Mouse (Mus musculus) MEL (cell line): ENCODE results near the gene Lrrc4. TPM values are rescaled to one million over a fixed set of nuclear protein-coding genes. Genes with fewer than 3 reads are reported as not detected.

Experiments used
- DNase-seq: peaks from one replicate; pipeline ENCODE4 v3.0.0; 2011; ENCODE audit warnings: low read depth, low spot score
- H3K27ac ChIP-seq: 2 replicates; pipeline ENCODE4 v1.5.1; 2012; ENCODE audit warnings: low read depth, mild to moderate bottlenecking, control low read depth, low read length, moderate library complexity; ENCODE audit not compliant: control insufficient read depth
- H3K27me3 ChIP-seq, 2 experiments: fragments of 150-350 bp in 1 of 2; sonication (generic) in 1 of 2; 2 replicates each; pipeline ENCODE4 v1.6.1; 2012; ENCODE audit warnings: low read length in 2 of 2, mild to moderate bottlenecking in 2 of 2, improper control_type of control experiment in 1 of 2, moderate library complexity in 1 of 2; ENCODE audit not compliant: insufficient read depth in 2 of 2, control insufficient read depth in 1 of 2
- H3K36me3 ChIP-seq, 2 experiments: 2 replicates each; pipeline ENCODE4 v1.6.1; 2012 to 2014; ENCODE audit warnings: low read length in 2 of 2, improper control_type of control experiment in 1 of 2, inconsistent platforms in 1 of 2, mild to moderate bottlenecking in 1 of 2; ENCODE audit not compliant: insufficient read depth in 2 of 2, control insufficient read depth in 1 of 2
- H3K4me1 ChIP-seq, 2 experiments: fragments of 150-350 bp in 1 of 2; sonication (generic) in 1 of 2; 2 replicates each; pipeline ENCODE4 v1.6.1; 2012; ENCODE audit warnings: low read length in 2 of 2, improper control_type of control experiment in 1 of 2, mild to moderate bottlenecking in 1 of 2; ENCODE audit not compliant: insufficient read depth in 2 of 2, control insufficient read depth in 1 of 2
- H3K4me3 ChIP-seq, 2 experiments: fragments of 150-350 bp in 1 of 2; sonication (generic) in 1 of 2; 2 replicates each; pipeline ENCODE4 v1.5.1; 2012; ENCODE audit warnings: low read depth in 2 of 2, low read length in 2 of 2, mild to moderate bottlenecking in 2 of 2, moderate library complexity in 2 of 2, control low read depth in 1 of 2, improper control_type of control experiment in 1 of 2; ENCODE audit not compliant: control insufficient read depth in 1 of 2, insufficient read depth in 1 of 2
- H3K79me2 ChIP-seq: 2 replicates; pipeline ENCODE4 v1.6.1; 2012; ENCODE audit warnings: mild to moderate bottlenecking, low read length, moderate library complexity; ENCODE audit not compliant: control insufficient read depth, poor library complexity, insufficient read depth
- H3K9ac ChIP-seq: 2 replicates; pipeline ENCODE4 v1.6.1; 2012; ENCODE audit warnings: low read depth, mild to moderate bottlenecking, control low read depth, low read length, moderate library complexity; ENCODE audit not compliant: control insufficient read depth, poor library complexity, severe bottlenecking
- H3K9me3 ChIP-seq: fragments of 150-350 bp; sonication (generic); replicated peaks from 2 replicates; pipeline ENCODE4 v1.6.1; 2012; ENCODE audit warnings: mild to moderate bottlenecking, low read length, improper control_type of control experiment, moderate library complexity; ENCODE audit not compliant: insufficient read depth
- CHD1 ChIP-seq: IDR thresholded peaks from 2 replicates; pipeline ENCODE4 v1.6.1; 2012; ENCODE audit warnings: low read depth, mild to moderate bottlenecking, inconsistent platforms, low read length, improper control_type of control experiment
- CHD2 ChIP-seq: IDR thresholded peaks from 2 replicates; pipeline ENCODE4 v1.6.1; 2011; ENCODE audit warnings: low read length, improper control_type of control experiment
- E2F4 ChIP-seq: IDR thresholded peaks from 2 replicates; pipeline ENCODE4 v1.6.1; 2011; ENCODE audit warnings: low read depth, low read length, improper control_type of control experiment, borderline replicate concordance
- ELF1 ChIP-seq: IDR thresholded peaks from 2 replicates; pipeline ENCODE4 v1.6.1; 2014; ENCODE audit warnings: low read depth, mild to moderate bottlenecking, inconsistent platforms, low read length, improper control_type of control experiment, moderate library complexity
- ETS1 ChIP-seq: IDR thresholded peaks from 2 replicates; pipeline ENCODE4 v1.6.1; 2012; ENCODE audit warnings: low read depth, mild to moderate bottlenecking, inconsistent platforms, low read length, improper control_type of control experiment, moderate library complexity
- GABPA ChIP-seq: IDR thresholded peaks from 2 replicates; pipeline ENCODE4 v1.6.1; 2012; ENCODE audit warnings: low read depth, mild to moderate bottlenecking, inconsistent platforms, low read length, improper control_type of control experiment, moderate library complexity
- JUND ChIP-seq: IDR thresholded peaks from 2 replicates; pipeline ENCODE4 v1.6.1; 2011; ENCODE audit warnings: low read depth, mild to moderate bottlenecking, improper control_type of control experiment, low read length
- MXI1 ChIP-seq: IDR thresholded peaks from 2 replicates; pipeline ENCODE4 v1.6.1; 2011; ENCODE audit warnings: mild to moderate bottlenecking, low read depth, low read length, improper control_type of control experiment
- MYB ChIP-seq: IDR thresholded peaks from 2 replicates; pipeline ENCODE4 v1.6.1; 2011; ENCODE audit warnings: mild to moderate bottlenecking, low read depth, low read length, improper control_type of control experiment
- NELFE ChIP-seq: IDR thresholded peaks from 2 replicates; pipeline ENCODE4 v1.6.1; 2011; ENCODE audit warnings: low read depth, low read length, improper control_type of control experiment
- POLR2AphosphoS2 ChIP-seq: IDR thresholded peaks from 2 replicates; pipeline ENCODE4 v1.6.1; 2011; ENCODE audit warnings: low read length, improper control_type of control experiment
- RAD21 ChIP-seq: IDR thresholded peaks from 2 replicates; pipeline ENCODE4 v1.6.1; 2011; ENCODE audit warnings: mild to moderate bottlenecking, low read depth, low read length, improper control_type of control experiment
- RCOR1 ChIP-seq: IDR thresholded peaks from 2 replicates; pipeline ENCODE4 v1.6.1; 2012; ENCODE audit warnings: low read depth, mild to moderate bottlenecking, inconsistent platforms, low read length, improper control_type of control experiment
- SMC3 ChIP-seq: IDR thresholded peaks from 2 replicates; pipeline ENCODE4 v1.6.1; 2011; ENCODE audit warnings: low read depth, low read length, improper control_type of control experiment
- TAL1 ChIP-seq: IDR thresholded peaks from 2 replicates; pipeline ENCODE4 v1.6.1; 2012; ENCODE audit warnings: mild to moderate bottlenecking, inconsistent platforms, low read length, moderate library complexity, mixed read lengths
- TBP ChIP-seq: IDR thresholded peaks from 2 replicates; pipeline ENCODE4 v1.8.0; 2011; ENCODE audit warnings: low read depth, low read length, improper control_type of control experiment
- TCF12 ChIP-seq: IDR thresholded peaks from 2 replicates; pipeline ENCODE4 v1.6.1; 2014; ENCODE audit warnings: low read depth, mild to moderate bottlenecking, inconsistent platforms, low read length, improper control_type of control experiment, moderate library complexity
- UBTF ChIP-seq: IDR thresholded peaks from 2 replicates; pipeline ENCODE4 v1.6.1; 2012; ENCODE audit warnings: low read depth, mild to moderate bottlenecking, inconsistent platforms, low read length, improper control_type of control experiment, moderate library complexity, borderline replicate concordance; ENCODE audit not compliant: insufficient read depth
- USF1 ChIP-seq: IDR thresholded peaks from 2 replicates; pipeline ENCODE4 v1.6.1; 2014; ENCODE audit warnings: low read depth, mild to moderate bottlenecking, inconsistent platforms, low read length, improper control_type of control experiment, moderate library complexity
- ZC3H11A ChIP-seq: IDR thresholded peaks from 2 replicates; pipeline ENCODE4 v1.6.1; 2012; ENCODE audit warnings: low read depth, mild to moderate bottlenecking, inconsistent platforms, low read length, improper control_type of control experiment
- ZKSCAN1 ChIP-seq: IDR thresholded peaks from 2 replicates; pipeline ENCODE4 v1.6.1; 2012; ENCODE audit warnings: low read depth, mild to moderate bottlenecking, inconsistent platforms, low read length, improper control_type of control experiment, moderate library complexity
- polyA plus RNA-seq, 2 experiments: library from polyadenylated mRNA; stranded (reverse) in 1 of 2; unstranded in 1 of 2; fragments of >175 nt in 1 of 2; fragments of >200 nt in 1 of 2; gene quantifications; 2 replicates each; pipeline versions ENCODE4 v1.2.1 to v1.2.4; 2012; ENCODE audit warnings: low replicate concordance in 2 of 2, low read depth in 1 of 2; ENCODE audit not compliant: insufficient read length in 2 of 2, insufficient read depth in 1 of 2, missing spikeins in 1 of 2
- total RNA-seq: library from RNA; depleted of rRNA; stranded (reverse); fragments of 300-350 nt; gene quantifications from 2 replicates; pipeline ENCODE4 v1.2.3, GENCODE M21; 2012

The Lrrc4 gene
- total and polyA plus RNA-seq, 3 experiments: 0.07 to 0.12 TPM; not detected in 1

DNA sequence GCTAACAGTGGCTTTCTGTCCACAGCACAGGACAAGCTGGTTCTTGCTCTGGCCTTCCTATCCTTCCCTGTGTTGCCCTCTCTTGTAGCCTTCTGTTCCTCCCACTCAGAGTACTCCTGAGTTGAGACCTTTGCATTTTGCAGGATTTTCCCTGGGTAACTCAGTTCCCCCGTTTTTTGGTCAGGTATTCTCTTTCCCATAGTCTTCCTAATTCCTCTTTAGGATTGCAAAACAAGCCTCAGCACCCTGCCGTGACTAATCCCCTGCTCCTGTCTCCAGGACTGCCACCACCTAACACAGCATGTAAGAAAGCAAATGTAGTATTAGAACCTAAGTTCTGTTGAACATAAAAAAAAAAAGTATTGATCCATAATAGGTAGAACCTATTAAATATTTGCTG, 60.2 kb downstream of the Lrrc4 start:
- DNase-seq: no peak
- H3K4me1 ChIP-seq: peaks cover 0 to 2% of the 10 kb centered on the region in 2 experiments; a peak in 1 of 4 replicates
- no peaks in the 10 kb centered on the region for H3K9me3 ChIP-seq
- H3K27ac ChIP-seq: no peak overlapping the region
- no peak for TF ChIP-seq USF1
- TF ChIP-seq NELFE: no peak
- TF ChIP-seq ETS1: no peak
- no peak for TF ChIP-seq TBP
- TF ChIP-seq CHD1: no peak
- TF ChIP-seq SMC3: no peak
- no peak for TF ChIP-seq ELF1
- no peak for TF ChIP-seq POLR2AphosphoS2
- no peak for TF ChIP-seq E2F4
- TF ChIP-seq TCF12: no peak
- TF ChIP-seq RAD21: no peak
- TF ChIP-seq, all 39 proteins: peak for 0
- Histone ChIP-seq H3K27me3 (no peaks in the 10 kb centered on the region), H3K9ac (no peak overlapping the region), H3K79me2 (no peaks in the 10 kb centered on the region), H3K36me3 (peaks cover 0 to 26% of the 10 kb centered on the region in 2 experiments; a peak in 3 of 4 replicates), H3K4me3 (no peak overlapping the region)

DNA sequence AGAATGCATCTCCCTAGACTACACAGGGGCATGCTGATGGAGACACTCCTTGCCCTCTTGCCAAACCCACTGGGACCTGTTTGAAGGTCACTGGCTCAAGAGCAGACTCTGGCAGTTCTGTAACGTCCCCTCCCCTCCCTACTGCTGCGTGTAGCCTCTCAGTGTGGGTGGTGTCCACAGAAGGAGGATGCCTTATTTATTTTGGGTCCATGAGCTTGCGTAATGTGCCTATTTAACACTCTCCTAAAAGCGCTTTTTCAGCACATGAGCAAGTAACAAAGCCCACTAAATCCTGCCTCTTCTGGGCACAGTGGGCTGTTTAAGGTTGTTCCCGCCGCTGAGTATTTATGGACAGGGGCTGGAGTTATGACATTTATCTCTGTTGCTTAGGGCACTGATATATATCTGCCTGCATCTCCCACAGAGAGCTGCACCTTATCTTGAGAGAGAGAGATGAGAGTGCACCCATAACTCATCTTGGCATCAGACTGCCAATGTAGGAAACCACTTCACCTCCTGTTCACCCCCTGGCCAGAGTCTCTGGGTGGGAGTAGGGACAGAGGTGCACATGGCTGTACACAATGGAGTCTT, 63.6 kb downstream of the Lrrc4 start:
- Histone ChIP-seq H3K9me3 (no peaks in the 10 kb centered on the region), H3K4me1 (peaks cover 5 to 13% of the 10 kb centered on the region in 2 experiments; a peak in 3 of 4 replicates), H3K36me3 (peaks cover 20 to 28% of the 10 kb centered on the region in 2 experiments), H3K27ac (no peak overlapping the region), H3K27me3 (no peaks in the 10 kb centered on the region), H3K4me3 (no peak overlapping the region), H3K79me2 (no peaks in the 10 kb centered on the region), H3K9ac (no peak overlapping the region)
- no peak for DNase-seq
- TF ChIP-seq ZKSCAN1 (no peak), UBTF (no peak), ZC3H11A (no peak), RAD21 (no peak), E2F4 (no peak), MXI1 (no peak), CHD2 (no peak), RCOR1 (no peak), TAL1 (no peak), NELFE (no peak), POLR2AphosphoS2 (no peak), GABPA (no peak), MYB (no peak), CHD1 (no peak), ELF1 (no peak), JUND (no peak)
